Comparison of ENCODE assay signal across 8 mouse cellular contexts in genomic region chr9:21238004-21238732, GRCm38 (mm10). TPM values are rescaled to one million over a fixed set of nuclear protein-coding genes. Genes with fewer than 3 reads are reported as not detected.
DNase-seq lines count a peak whose midpoint lies in the region; ATAC-seq and TF ChIP-seq lines count a peak whose summit lies in the region.

No protein-coding gene starts in this region.

- peak overlapping the region; percentile 67 for H3K4me2 ChIP-seq in limb, embryonic 15.5 days
- peak overlapping the region; percentile 88 for H3K4me2 ChIP-seq in stomach, embryonic 14.5 days (replicated peaks; ENCODE audit: low read depth, low read length)

- peaks cover 15% of the 10 kb centered on the region for H3K4me1 ChIP-seq in spleen, adult 2 months (ENCODE audit: control insufficient read depth, insufficient read depth, insufficient read length)
- peaks cover 24% of the 10 kb centered on the region for H3K4me1 ChIP-seq in limb, embryonic 15.5 days
- peaks cover 17% of the 10 kb centered on the region for H3K4me1 ChIP-seq in stomach, embryonic 14.5 days (ENCODE audit: control insufficient read depth, insufficient read depth, low read length)

- no peak for TF ChIP-seq POLR2A in spleen, adult 2 months (IDR thresholded peaks at IDR 0.05; ENCODE audit: low read depth, low read length)

- peaks cover 7% of the 10 kb centered on the region for H3K36me3 ChIP-seq in spleen, adult 2 months (ENCODE audit: control insufficient read depth, insufficient read depth, low read length)
- peaks cover 29% of the 10 kb centered on the region for H3K36me3 ChIP-seq in limb, embryonic 15.5 days
- peaks cover 11% of the 10 kb centered on the region; the same call in 1 of the 2 replicates for H3K36me3 ChIP-seq in stomach, embryonic 14.5 days (ENCODE audit: control insufficient read depth, insufficient read depth, low read length)

- H3K9me3 ChIP-seq in limb, embryonic 15.5 days = no peaks in the 10 kb centered on the region
- H3K9me3 ChIP-seq in stomach, embryonic 14.5 days (ENCODE audit: control insufficient read depth, low read depth, low read length) = no peaks in the 10 kb centered on the region

- ATAC-seq in limb, embryonic 15.5 days (ENCODE audit: insufficient number of reproducible peaks, low FRiP score, low TSS enrichment, low read depth) = peak; percentile 26
- ATAC-seq in stomach, embryonic 14.5 days (ENCODE audit: insufficient number of reproducible peaks, insufficient read depth, low FRiP score, low read depth) = no peak

- 1% methylated on average over 29 of the region's 31 CpGs for WGBS in spleen, adult 2 months
- under 1% methylated on average over 31 of the region's 31 CpGs for WGBS in limb, embryonic 15.5 days
- 1% methylated on average over 31 of the region's 31 CpGs for WGBS in stomach, embryonic 14.5 days

- no peak for TF ChIP-seq CTCF in spleen, adult 2 months (IDR thresholded peaks at IDR 0.05; ENCODE audit: extremely low read depth, insufficient read depth, insufficient read length, insufficient replicate concordance)

- intact Hi-C loops in heart, postnatal 36 days (cut with DNase I) = loop anchor here (2.0 kb wide), 2 partner anchors 27 to 53 kb away; partner anchors contain the start of genes Atg4d and Cdkn2d

- peak overlapping the region; percentile 82 for H3K4me3 ChIP-seq in spleen, adult 2 months (ENCODE audit: extremely low read depth, insufficient read depth, insufficient read length)
- H3K4me3 ChIP-seq in limb, embryonic 15.5 days = peak overlapping the region; percentile 73
- peak overlapping the region; percentile 89 for H3K4me3 ChIP-seq in stomach, embryonic 14.5 days (ENCODE audit: low read depth, low read length)

- H3K27ac ChIP-seq in spleen, adult 2 months (ENCODE audit: insufficient read depth, low read length) = peak overlapping the region; percentile 95
- peak overlapping the region; percentile 95 for H3K27ac ChIP-seq in limb, embryonic 15.5 days
- peak overlapping the region; percentile 86 for H3K27ac ChIP-seq in stomach, embryonic 14.5 days (ENCODE audit: low read length)

- H3K27me3 ChIP-seq in spleen, adult 2 months (ENCODE audit: control insufficient read depth, insufficient read depth, low read length) = no peaks in the 10 kb centered on the region
- H3K27me3 ChIP-seq in limb, embryonic 15.5 days = peaks cover 18% of the 10 kb centered on the region
- H3K27me3 ChIP-seq in stomach, embryonic 14.5 days (ENCODE audit: control insufficient read depth, insufficient read depth, low read length) = peaks cover 5% of the 10 kb centered on the region

- DNase-seq in spleen, adult 2 months (ENCODE audit: low read depth in 1 of 2, low spot score in 2 of 2) = no peak
- no peak for DNase-seq in spleen, adult 18-20 months
- peak; percentile 46 for DNase-seq in embryo, embryonic 9.5 days (ENCODE audit: extremely low spot score)
- DNase-seq in heart, postnatal 36 days = peak; percentile 35 to 59
- DNase-seq in urinary bladder, postnatal 14 days (ENCODE audit: low spot score) = no peak
- DNase-seq in left cerebral cortex, adult 18-20 months (ENCODE audit: low spot score in 2 of 2) = no peak

- peak overlapping the region; percentile 89 for H3K9ac ChIP-seq in limb, embryonic 15.5 days
- peak overlapping the region; percentile 96 for H3K9ac ChIP-seq in stomach, embryonic 14.5 days (replicated peaks; ENCODE audit: low read depth, low read length)

RNA-seq across cellular contexts. Expression of gene Keap1, which starts 1.0 kb away (rescaled TPM):
- 55.4 and 78.4 TPM in 2 replicates for polyA plus RNA-seq in spleen, adult 2 months (2012; rRNA removed)
- 10 to 100 TPM; 41.9 to 43.1 TPM for total RNA-seq in heart, postnatal 36 days (2021)
- 77.7 and 78.6 TPM in 2 replicates for polyA plus RNA-seq in limb, embryonic 15.5 days (2015; fragmentation: Nextera tagmentation; extraction: Ambion mirVana)
- 34.5 and 40.3 TPM in 2 replicates for polyA plus RNA-seq in stomach, embryonic 14.5 days (2014; fragmentation: Nextera tagmentation; extraction: Ambion mirVana)
- 10 to 100 TPM; 53.4 to 58.0 TPM for total RNA-seq in left cerebral cortex, adult 18-20 months (2021)

RNA-seq across cellular contexts. Expression of gene S1pr5, which starts 10.1 kb away (rescaled TPM):
- 12.2 and 21.3 TPM in 2 replicates for polyA plus RNA-seq in spleen, adult 2 months (2012; rRNA removed)
- total RNA-seq in heart, postnatal 36 days (2021) = 1 to 10 TPM in 1 of 2 experiments, under 1 TPM in 1; 0.69 to 1.1 TPM
- polyA plus RNA-seq in limb, embryonic 15.5 days (2015; fragmentation: Nextera tagmentation; extraction: Ambion mirVana) = 6.2 and 6.3 TPM in 2 replicates
- polyA plus RNA-seq in stomach, embryonic 14.5 days (2014; fragmentation: Nextera tagmentation; extraction: Ambion mirVana) = 0.27 and 0.48 TPM in 2 replicates
- 10 to 100 TPM in 1 of 2 experiments, 1 to 10 TPM in 1; 9.7 to 10.7 TPM for total RNA-seq in left cerebral cortex, adult 18-20 months (2021)

RNA-seq across cellular contexts. Expression of gene Atg4d, which starts 26.9 kb away (rescaled TPM):
- 44.8 and 48.4 TPM in 2 replicates for polyA plus RNA-seq in spleen, adult 2 months (2012; rRNA removed)
- total RNA-seq in heart, postnatal 36 days (2021) = 10 to 100 TPM; 78.0 to 99.6 TPM
- polyA plus RNA-seq in limb, embryonic 15.5 days (2015; fragmentation: Nextera tagmentation; extraction: Ambion mirVana) = 40.8 and 44.2 TPM in 2 replicates
- 38.8 and 43.5 TPM in 2 replicates for polyA plus RNA-seq in stomach, embryonic 14.5 days (2014; fragmentation: Nextera tagmentation; extraction: Ambion mirVana)
- total RNA-seq in left cerebral cortex, adult 18-20 months (2021) = 10 to 100 TPM; 46.4 to 49.9 TPM

RNA-seq across cellular contexts. Expression of gene Kri1, which starts 49.6 kb away (rescaled TPM):
- polyA plus RNA-seq in spleen, adult 2 months (2012; rRNA removed) = 40.8 and 43.1 TPM in 2 replicates
- total RNA-seq in heart, postnatal 36 days (2021) = 10 to 100 TPM; 16.5 to 18.0 TPM
- 13.1 and 18.4 TPM in 2 replicates for polyA plus RNA-seq in limb, embryonic 15.5 days (2015; fragmentation: Nextera tagmentation; extraction: Ambion mirVana)
- 14.1 and 14.7 TPM in 2 replicates for polyA plus RNA-seq in stomach, embryonic 14.5 days (2014; fragmentation: Nextera tagmentation; extraction: Ambion mirVana)
- 10 to 100 TPM; 36.8 to 38.5 TPM for total RNA-seq in left cerebral cortex, adult 18-20 months (2021)

RNA-seq across cellular contexts. Expression of gene Cdkn2d, which starts 53.0 kb away (rescaled TPM):
- 87.4 and 115 TPM in 2 replicates for polyA plus RNA-seq in spleen, adult 2 months (2012; rRNA removed)
- total RNA-seq in heart, postnatal 36 days (2021) = 10 to 100 TPM; 15.9 to 18.4 TPM
- 55.3 and 60.1 TPM in 2 replicates for polyA plus RNA-seq in limb, embryonic 15.5 days (2015; fragmentation: Nextera tagmentation; extraction: Ambion mirVana)
- polyA plus RNA-seq in stomach, embryonic 14.5 days (2014; fragmentation: Nextera tagmentation; extraction: Ambion mirVana) = 47.4 and 48.5 TPM in 2 replicates
- total RNA-seq in left cerebral cortex, adult 18-20 months (2021) = 10 to 100 TPM; 52.9 to 61.6 TPM

Comparison
In these comparisons a context has a peak if more than half of its experiments do, and no peak if none do; other contexts are left out.
1. DNase-seq: peak in embryo, embryonic 9.5 days (single experiment) and heart, postnatal 36 days (2 of 2); none in spleen, adult 2 months (0 of 2), spleen, adult 18-20 months (0 of 2), urinary bladder, postnatal 14 days (single experiment) and left cerebral cortex, adult 18-20 months (0 of 2).
2. Peak in every context shown above with its lines, with median percentiles within 50 percentile points of each other: H3K27ac ChIP-seq and H3K4me3 ChIP-seq.